Comparison of ENCODE assay signal across 15 mouse cellular contexts in genomic region chr3:153348797-153349465, GRCm38 (mm10).
A peak's percentile ranks its signal among the peaks of the same experiment; 100 is the strongest.
DNase-seq lines count a peak whose midpoint lies in the region; ATAC-seq and TF ChIP-seq lines count a peak whose summit lies in the region.
"Had no signal": no experiment of that assay in that cellular context is flagged by ENCODE, and none has a peak within 500 bp of the region (broad histone marks: within the 10 kb centered on the region; RNA-seq: fewer than 3 reads in every experiment).

No protein-coding gene starts in this region.

- intact Hi-C loops in left cerebral cortex, postnatal 36 days (cut with DNase I), result no loop called here

- no peak overlapping the region for H3K4me3 ChIP-seq in hindbrain, postnatal 0 days (ENCODE audit: low read length)
- no peak overlapping the region for H3K4me3 ChIP-seq in hindbrain, embryonic 12.5 days
- H3K4me3 ChIP-seq in midbrain, embryonic 14.5 days (replicated peaks; ENCODE audit: low read depth, low read length), result no peak overlapping the region
- no peak overlapping the region for H3K4me3 ChIP-seq in midbrain, embryonic 10.5 days
- no peak overlapping the region for H3K4me3 ChIP-seq in cortical plate, adult 2 months (ENCODE audit: insufficient read depth, low read length)
- H3K4me3 ChIP-seq: embryonic facial prominence, embryonic 10.5 days had no signal

- H3K4me1 ChIP-seq in hindbrain, postnatal 0 days (ENCODE audit: insufficient read depth, low read length), result no peaks in the 10 kb centered on the region
- H3K4me1 ChIP-seq in hindbrain, embryonic 12.5 days, result peaks cover 10% of the 10 kb centered on the region; the same call in 1 of the 2 replicates
- H3K4me1 ChIP-seq in midbrain, embryonic 14.5 days (ENCODE audit: control insufficient read depth, insufficient read depth, low read length), result peaks cover 8% of the 10 kb centered on the region
- peaks cover 36% of the 10 kb centered on the region for H3K4me1 ChIP-seq in midbrain, embryonic 10.5 days
- H3K4me1 ChIP-seq in cortical plate, adult 2 months (ENCODE audit: control insufficient read depth, insufficient read depth, low read length), result no peaks in the 10 kb centered on the region; the same call in 1 of the 2 replicates

- no peaks in the 10 kb centered on the region for H3K27me3 ChIP-seq in hindbrain, postnatal 0 days (ENCODE audit: insufficient read depth, low read length)
- H3K27me3 ChIP-seq in hindbrain, embryonic 12.5 days, result no peaks in the 10 kb centered on the region
- no peaks in the 10 kb centered on the region for H3K27me3 ChIP-seq in midbrain, embryonic 14.5 days (ENCODE audit: control insufficient read depth, insufficient read depth, low read length)
- no peaks in the 10 kb centered on the region for H3K27me3 ChIP-seq in midbrain, embryonic 10.5 days (ENCODE audit: low read depth, poor library complexity, severe bottlenecking)

- no peak overlapping the region for H3K9ac ChIP-seq in hindbrain, postnatal 0 days (replicated peaks; ENCODE audit: low read length)
- no peak overlapping the region for H3K9ac ChIP-seq in hindbrain, embryonic 12.5 days
- no peak overlapping the region for H3K9ac ChIP-seq in midbrain, embryonic 14.5 days (replicated peaks; ENCODE audit: low read length)

- no peaks in the 10 kb centered on the region for H3K36me3 ChIP-seq in hindbrain, postnatal 0 days (ENCODE audit: insufficient read depth, low read length)
- H3K36me3 ChIP-seq in hindbrain, embryonic 12.5 days, result no peaks in the 10 kb centered on the region
- H3K36me3 ChIP-seq in midbrain, embryonic 14.5 days (ENCODE audit: control insufficient read depth, insufficient read depth, low read length), result no peaks in the 10 kb centered on the region
- H3K36me3 ChIP-seq in midbrain, embryonic 10.5 days, result no peaks in the 10 kb centered on the region
- H3K36me3 ChIP-seq: embryonic facial prominence, embryonic 10.5 days had no signal

- no peak for TF ChIP-seq POLR2A in cortical plate, adult 2 months (IDR thresholded peaks at IDR 0.05; ENCODE audit: extremely low read depth, insufficient read depth, low read length)

- DNase-seq in hindbrain, postnatal 0 days (ENCODE audit: low spot score), result no peak
- DNase-seq in midbrain, embryonic 14.5 days, result no peak
- DNase-seq in midbrain, embryonic 10.5 days (ENCODE audit: low spot score), result no peak
- no peak for DNase-seq in left cerebral cortex, postnatal 36 days (ENCODE audit: low spot score in 2 of 2)
- no peak for DNase-seq in right cerebral cortex, postnatal 4 days
- DNase-seq: cerebellum, adult 9-11 months; heart, postnatal 36 days; layer of hippocampus, adult 9-11 months; left cerebral cortex, postnatal 4 days; lung, postnatal 10 days; right cerebral cortex, postnatal 14 days; thymus, postnatal 4 days had no signal

- ATAC-seq in hindbrain, postnatal 0 days, result peak; percentile 24; the same call in 1 of the 2 replicates
- ATAC-seq in hindbrain, embryonic 12.5 days (ENCODE audit: low FRiP score), result no peak
- 0 out of 2 replicates have a peak, but pooled peaks have one; percentile 18 for ATAC-seq in midbrain, embryonic 14.5 days (ENCODE audit: low FRiP score, low TSS enrichment)

- no peak overlapping the region for H3K27ac ChIP-seq in hindbrain, postnatal 0 days
- H3K27ac ChIP-seq in hindbrain, embryonic 12.5 days, result no peak overlapping the region
- H3K27ac ChIP-seq in midbrain, embryonic 14.5 days (replicated peaks; ENCODE audit: low read depth, low read length), result no peak overlapping the region
- H3K27ac ChIP-seq in midbrain, embryonic 10.5 days (replicated peaks), result no peak overlapping the region
- H3K27ac ChIP-seq in cortical plate, adult 2 months (ENCODE audit: insufficient read depth, low read length), result no peak overlapping the region
- H3K27ac ChIP-seq: embryonic facial prominence, embryonic 10.5 days had no signal

- no peaks in the 10 kb centered on the region for H3K9me3 ChIP-seq in hindbrain, postnatal 0 days (ENCODE audit: low read length)
- H3K9me3 ChIP-seq in hindbrain, embryonic 12.5 days (replicated peaks), result no peaks in the 10 kb centered on the region
- H3K9me3 ChIP-seq in midbrain, embryonic 14.5 days (ENCODE audit: control insufficient read depth, low read length), result no peaks in the 10 kb centered on the region
- no peaks in the 10 kb centered on the region for H3K9me3 ChIP-seq in midbrain, embryonic 10.5 days (replicated peaks)
- H3K9me3 ChIP-seq: embryonic facial prominence, embryonic 10.5 days had no signal

- WGBS in hindbrain, postnatal 0 days, result 89% methylated on average over 9 of the region's 9 CpGs
- WGBS in hindbrain, embryonic 12.5 days, result 90% methylated on average over 9 of the region's 9 CpGs
- 93% methylated on average over 9 of the region's 9 CpGs for whole genome bisulfite sequencing in midbrain, embryonic 14.5 days
- WGBS in midbrain, embryonic 10.5 days, result 95% methylated on average over 9 of the region's 9 CpGs

- no peak overlapping the region for H3K4me2 ChIP-seq in hindbrain, postnatal 0 days (ENCODE audit: low read depth, low read length)
- H3K4me2 ChIP-seq in hindbrain, embryonic 12.5 days (replicated peaks), result no peak overlapping the region
- H3K4me2 ChIP-seq in midbrain, embryonic 14.5 days (ENCODE audit: low read length), result no peak overlapping the region

- TF ChIP-seq CTCF in hindbrain, postnatal 0 days (IDR thresholded peaks at IDR 0.05; ENCODE audit: low read depth), result peak; percentile 15; the same call in 1 of the 2 replicates
- peak; percentile 18; the same call in 1 of the 2 replicates for TF ChIP-seq CTCF in cortical plate, adult 2 months (IDR thresholded peaks at IDR 0.05; ENCODE audit: extremely low read depth, insufficient read depth, low read length)
